Mouse (Mus musculus): ENCODE data around the gene Kif3c. TPM values are rescaled to one million over a fixed set of nuclear protein-coding genes. Genes with fewer than 3 reads are reported as not detected.

The Kif3c gene
- total and polyA plus RNA-seq, 3 experiments, result 3.5 to 5.9 (median 5.5) TPM

DNA sequence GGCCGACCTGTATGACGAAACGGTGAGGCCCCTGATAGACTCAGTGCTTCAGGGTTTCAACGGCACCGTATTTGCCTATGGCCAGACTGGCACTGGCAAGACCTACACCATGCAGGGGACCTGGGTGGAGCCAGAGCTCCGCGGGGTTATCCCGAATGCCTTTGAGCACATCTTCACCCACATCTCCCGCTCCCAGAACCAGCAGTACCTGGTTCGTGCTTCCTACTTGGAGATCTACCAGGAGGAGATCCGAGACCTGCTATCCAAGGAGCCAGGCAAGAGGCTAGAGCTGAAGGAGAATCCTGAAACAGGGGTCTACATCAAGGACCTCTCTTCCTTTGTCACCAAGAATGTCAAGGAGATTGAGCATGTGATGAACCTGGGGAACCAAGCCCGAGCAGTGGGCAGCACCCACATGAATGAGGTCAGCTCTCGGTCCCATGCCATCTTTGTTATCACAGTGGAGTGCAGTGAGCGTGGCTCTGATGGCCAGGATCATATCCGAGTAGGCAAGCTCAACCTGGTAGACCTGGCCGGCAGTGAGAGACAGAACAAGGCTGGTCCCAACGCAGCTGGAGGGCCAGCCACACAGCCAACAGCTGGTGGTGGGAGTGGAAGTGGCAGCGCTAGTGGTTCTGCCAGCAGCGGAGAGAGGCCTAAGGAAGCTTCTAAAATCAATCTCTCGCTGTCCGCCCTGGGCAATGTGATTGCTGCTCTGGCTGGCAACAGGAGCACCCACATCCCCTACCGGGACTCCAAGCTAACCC, 1.4 kb downstream of the Kif3c start:
- Histone ChIP-seq H3K27me3 (replicated peaks) (no peaks in the 10 kb centered on the region), H3K4me3 (replicated peaks in 1 of 3; ENCODE audit: low read depth in 2 of 3, low read length in 2 of 3, poor library complexity in 1 of 3) (no peak overlapping the region), H3K4me2 (ENCODE audit: insufficient read depth, low read depth, poor library complexity, severe bottlenecking) (no peak overlapping the region), H3K4me1 (ENCODE audit: control insufficient read depth in 1 of 2, insufficient read depth in 2 of 2) (peaks cover 7 to 28% of the 10 kb centered on the region in 2 experiments; a peak in 3 of 4 replicates), H3K79me2 (replicated peaks; ENCODE audit: control insufficient read depth, extremely low read depth, insufficient read depth, poor library complexity, severe bottlenecking) (no peaks in the 10 kb centered on the region), H3K9ac (ENCODE audit: insufficient read depth, low read depth) (no peak overlapping the region), H3K9me3 (replicated peaks; ENCODE audit: low read length) (peaks cover 7% of the 10 kb centered on the region), H3K27ac (ENCODE audit: insufficient read depth, low read depth) (no peak overlapping the region), H3K36me3 (replicated peaks in 1 of 2; ENCODE audit: control insufficient read depth in 1 of 2, insufficient read depth in 1 of 2, low read length in 1 of 2) (peaks cover 0 to 16% of the 10 kb centered on the region in 2 experiments)
- dilution Hi-C loops (cut with MboI; ENCODE audit: extremely low pct_ligation_motif_present, extremely low pct_unique_long_range_greater_than_20kb, low sequenced_read_pairs) (no loop called here), in situ Hi-C loops (cut with MboI; ENCODE audit: low pct_ligation_motif_present, low pct_unique_long_range_greater_than_20kb, low sequenced_read_pairs) (no loop called here)
- no peak for DNase-seq (ENCODE audit: extremely low read depth)
- TF ChIP-seq MEF2A (IDR thresholded peaks at IDR 0.05; ENCODE audit: borderline replicate concordance, low read depth, low read length) (no peak), EP300 (IDR thresholded peaks at IDR 0.05; ENCODE audit: low read length) (no peak), USF1 (IDR thresholded peaks at IDR 0.05; ENCODE audit: low read depth, low read length) (no peak), ETS1 (conservative IDR thresholded peaks at IDR 0.05; ENCODE audit: low read depth, low read length) (no peak), SIN3A (IDR thresholded peaks at IDR 0.05; ENCODE audit: low read length) (no peak), RCOR1 (conservative IDR thresholded peaks at IDR 0.05; ENCODE audit: low read depth, low read length) (no peak), TCF12 (IDR thresholded peaks at IDR 0.05; ENCODE audit: low read depth, low read length) (no peak), POLR2AphosphoS2 (IDR thresholded peaks at IDR 0.05; ENCODE audit: low read depth, low read length) (no peak), CTCF (conservative IDR thresholded peaks at IDR 0.05 in 1 of 2, IDR thresholded peaks at IDR 0.05 in 1 of 2; ENCODE audit: low read depth in 2 of 2, low read length in 2 of 2) (no peak)

DNA sequence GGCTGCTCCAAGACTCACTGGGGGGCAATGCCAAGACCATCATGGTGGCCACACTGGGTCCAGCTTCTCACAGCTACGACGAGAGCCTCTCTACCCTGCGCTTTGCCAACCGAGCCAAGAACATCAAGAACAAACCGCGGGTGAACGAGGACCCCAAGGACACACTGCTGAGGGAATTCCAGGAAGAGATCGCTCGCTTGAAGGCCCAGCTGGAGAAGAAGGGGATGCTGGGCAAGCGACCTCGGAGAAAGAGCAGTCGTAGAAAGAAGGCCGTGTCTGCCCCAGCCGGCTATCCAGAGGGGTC, 2.0 kb downstream of the Kif3c start:
- no peak overlapping the region for H3K4me2 ChIP-seq (ENCODE audit: insufficient read depth, low read depth, poor library complexity, severe bottlenecking)
- peaks cover 7 to 33% of the 10 kb centered on the region in 2 experiments; a peak in 3 of 4 replicates for H3K4me1 ChIP-seq (ENCODE audit: control insufficient read depth in 1 of 2, insufficient read depth in 2 of 2)
- in situ Hi-C loops (cut with MboI; ENCODE audit: low pct_ligation_motif_present, low pct_unique_long_range_greater_than_20kb, low sequenced_read_pairs) (no loop called here), dilution Hi-C loops (cut with MboI; ENCODE audit: extremely low pct_ligation_motif_present, extremely low pct_unique_long_range_greater_than_20kb, low sequenced_read_pairs) (no loop called here)
- peaks cover 7% of the 10 kb centered on the region for H3K9me3 ChIP-seq (replicated peaks; ENCODE audit: low read length)
- H3K27me3 ChIP-seq (replicated peaks), result no peaks in the 10 kb centered on the region
- DNase-seq (ENCODE audit: extremely low read depth), result no peak
- TF ChIP-seq POLR2A (IDR thresholded peaks at IDR 0.05; ENCODE audit: low read depth, low read length), result no peak
- no peak for TF ChIP-seq E2F4 (IDR thresholded peaks at IDR 0.05; ENCODE audit: insufficient replicate concordance, low read depth, low read length)
- no peak for TF ChIP-seq NELFE (IDR thresholded peaks at IDR 0.05; ENCODE audit: low read depth, low read length)
- no peaks in the 10 kb centered on the region for H3K79me2 ChIP-seq (replicated peaks; ENCODE audit: control insufficient read depth, extremely low read depth, insufficient read depth, poor library complexity, severe bottlenecking)
- H3K27ac ChIP-seq (ENCODE audit: insufficient read depth, low read depth), result no peak overlapping the region
- no peak overlapping the region for H3K4me3 ChIP-seq (replicated peaks in 1 of 3; ENCODE audit: low read depth in 2 of 3, low read length in 2 of 3, poor library complexity in 1 of 3)
- no peak overlapping the region for H3K9ac ChIP-seq (ENCODE audit: insufficient read depth, low read depth)
- H3K36me3 ChIP-seq (replicated peaks in 1 of 2; ENCODE audit: control insufficient read depth in 1 of 2, insufficient read depth in 1 of 2, low read length in 1 of 2), result peaks cover 0 to 16% of the 10 kb centered on the region in 2 experiments

DNA sequence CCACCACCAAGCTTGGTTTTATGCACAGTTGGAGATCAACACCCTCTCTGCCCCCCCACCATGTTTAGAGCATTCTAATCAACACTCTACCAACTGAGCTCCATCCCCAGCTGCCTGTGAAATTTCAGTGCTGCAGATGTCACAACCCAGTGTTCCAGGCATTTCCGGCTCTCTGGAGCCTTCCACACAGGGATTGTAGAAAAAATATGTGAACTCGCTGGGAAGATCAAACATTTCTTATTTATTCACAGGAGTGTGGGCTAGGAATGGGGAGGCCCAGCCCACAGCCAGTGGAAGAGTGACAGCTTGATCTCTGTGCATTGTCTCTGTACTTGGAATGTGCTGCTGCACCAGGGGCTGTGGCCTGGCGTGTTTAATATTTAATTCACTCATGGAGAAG, 3.8 kb downstream of the Kif3c start:
- Histone ChIP-seq H3K36me3 (replicated peaks in 1 of 2; ENCODE audit: control insufficient read depth in 1 of 2, insufficient read depth in 1 of 2, low read length in 1 of 2) (peaks cover 0 to 16% of the 10 kb centered on the region in 2 experiments), H3K9me3 (replicated peaks; ENCODE audit: low read length) (peaks cover 7% of the 10 kb centered on the region), H3K27me3 (replicated peaks) (no peaks in the 10 kb centered on the region), H3K27ac (ENCODE audit: insufficient read depth, low read depth) (no peak overlapping the region), H3K79me2 (replicated peaks; ENCODE audit: control insufficient read depth, extremely low read depth, insufficient read depth, poor library complexity, severe bottlenecking) (no peaks in the 10 kb centered on the region), H3K4me1 (ENCODE audit: control insufficient read depth in 1 of 2, insufficient read depth in 2 of 2) (peaks cover 7 to 41% of the 10 kb centered on the region in 2 experiments; a peak in 3 of 4 replicates), H3K4me3 (replicated peaks in 1 of 3; ENCODE audit: low read depth in 2 of 3, low read length in 2 of 3, poor library complexity in 1 of 3) (no peak overlapping the region), H3K4me2 (ENCODE audit: insufficient read depth, low read depth, poor library complexity, severe bottlenecking) (no peak overlapping the region), H3K9ac (ENCODE audit: insufficient read depth, low read depth) (no peak overlapping the region)
- TF ChIP-seq ZC3H11A (IDR thresholded peaks at IDR 0.05; ENCODE audit: low read depth, low read length) (no peak), JUND (conservative IDR thresholded peaks at IDR 0.05; ENCODE audit: low read depth, low read length) (no peak), NRF1 (IDR thresholded peaks at IDR 0.05; ENCODE audit: low read depth, low read length) (no peak), USF2 (conservative IDR thresholded peaks at IDR 0.05; ENCODE audit: low read depth, low read length) (no peak), E2F4 (IDR thresholded peaks at IDR 0.05; ENCODE audit: insufficient replicate concordance, low read depth, low read length) (no peak), RCOR1 (conservative IDR thresholded peaks at IDR 0.05; ENCODE audit: low read depth, low read length) (no peak), MXI1 (IDR thresholded peaks at IDR 0.05; ENCODE audit: low read depth, low read length) (no peak), TBP (conservative IDR thresholded peaks at IDR 0.05; ENCODE audit: low read depth, low read length) (no peak), POLR2A (IDR thresholded peaks at IDR 0.05; ENCODE audit: low read depth, low read length) (no peak), ZNF384 (IDR thresholded peaks at IDR 0.05; ENCODE audit: low read depth, low read length) (no peak), ZKSCAN1 (IDR thresholded peaks at IDR 0.05; ENCODE audit: borderline replicate concordance, low read depth, low read length) (no peak), ZMIZ1 (IDR thresholded peaks at IDR 0.05; ENCODE audit: low read depth, low read length) (no peak), ETS1 (conservative IDR thresholded peaks at IDR 0.05; ENCODE audit: low read depth, low read length) (no peak), CHD2 (IDR thresholded peaks at IDR 0.05; ENCODE audit: low read length) (no peak)
- in situ Hi-C loops (cut with MboI; ENCODE audit: low pct_ligation_motif_present, low pct_unique_long_range_greater_than_20kb, low sequenced_read_pairs) (no loop called here), dilution Hi-C loops (cut with MboI; ENCODE audit: extremely low pct_ligation_motif_present, extremely low pct_unique_long_range_greater_than_20kb, low sequenced_read_pairs) (no loop called here)
- DNase-seq (ENCODE audit: extremely low read depth), result no peak

All from CH12.LX (cell line).